Mouse (Mus musculus): ENCODE data around the gene Syt16. TPM values are rescaled to one million over a fixed set of nuclear protein-coding genes. Genes with fewer than 3 reads are reported as not detected.

Syt16 gene
- polyA plus RNA-seq, 1 experiment from 2014 or later = 11.2 TPM

DNA sequence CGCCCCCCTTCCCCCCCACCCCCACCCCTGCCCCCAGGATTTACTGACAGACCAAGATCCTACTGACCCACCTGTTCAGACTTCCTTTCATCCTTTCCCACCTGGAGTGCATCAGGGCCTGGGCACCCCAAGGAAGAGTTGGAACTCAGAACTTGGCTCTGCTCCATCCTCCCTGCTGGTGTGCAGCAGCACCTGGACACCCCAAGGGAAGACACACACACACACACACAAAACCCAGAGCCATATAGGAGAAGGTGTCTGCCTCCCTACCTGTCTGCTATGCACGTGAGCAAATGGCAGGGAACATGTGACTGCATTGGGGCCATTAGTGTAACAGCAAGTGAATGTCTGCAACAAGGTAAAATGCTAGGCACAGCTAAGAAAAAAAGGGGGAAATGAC is 317.8 kb downstream of the Syt16 start:
- no peak for DNase-seq (ENCODE audit: low spot score)
- no peak overlapping the region for H3K9ac ChIP-seq (ENCODE audit: low read length)
- H3K4me1 ChIP-seq (replicated peaks; ENCODE audit: control insufficient read depth, insufficient read depth) = no peaks in the 10 kb centered on the region
- no peak for TF ChIP-seq CTCF (IDR thresholded peaks at IDR 0.05; ENCODE audit: low read depth)
- TF ChIP-seq EP300 (optimal IDR thresholded peaks at IDR 0.05) = no peak
- no peak overlapping the region for H3K4me3 ChIP-seq (ENCODE audit: low read depth, low read length)
- no peaks in the 10 kb centered on the region for H3K9me3 ChIP-seq (ENCODE audit: control insufficient read depth, low read length)
- no peaks in the 10 kb centered on the region for H3K36me3 ChIP-seq (ENCODE audit: control insufficient read depth, insufficient read depth, low read length)
- ATAC-seq (ENCODE audit: low FRiP score, low TSS enrichment) = no peak
- no peaks in the 10 kb centered on the region for H3K27me3 ChIP-seq (ENCODE audit: control insufficient read depth, insufficient read depth, low read length)
- 52% methylated on average over 2 of the region's 2 CpGs for WGBS
- no peak overlapping the region for H3K4me2 ChIP-seq (replicated peaks; ENCODE audit: low read depth)
- H3K27ac ChIP-seq (replicated peaks) = no peak overlapping the region

DNA sequence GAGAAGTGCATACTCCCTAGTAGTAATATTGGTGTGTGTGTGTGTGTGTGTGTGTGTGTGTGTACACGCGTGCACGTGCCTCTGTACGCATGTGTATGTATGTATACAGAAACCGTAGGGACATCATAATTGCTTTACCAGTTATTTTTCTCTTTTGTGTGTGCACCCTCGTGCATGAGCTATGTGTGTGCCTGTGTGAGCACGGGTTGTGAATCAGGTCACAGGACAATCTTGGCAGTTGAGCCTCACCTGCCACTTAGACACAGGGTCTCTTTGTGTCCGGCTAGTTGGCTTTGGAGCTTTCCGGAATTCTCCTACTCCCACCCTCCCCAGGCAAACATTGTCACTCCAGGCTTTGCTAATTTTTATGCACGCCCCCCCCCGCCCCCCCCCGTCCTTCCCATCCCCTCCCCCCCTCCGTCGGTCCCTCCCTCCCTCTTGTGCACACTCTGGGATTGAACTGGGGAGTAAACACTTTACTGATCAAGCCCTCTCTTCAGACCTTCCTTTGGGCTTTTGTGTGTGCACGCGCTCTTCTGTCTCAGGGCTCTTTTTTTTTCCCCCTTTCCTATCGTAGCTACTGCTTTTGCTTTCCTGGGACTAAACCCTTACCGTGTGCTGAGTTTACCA is 319.0 kb downstream of the Syt16 start, which contains the start of gene Gm11042:
Gm11042 (minus strand) TSS at position 51 of the 630 bp plus-strand sequence.
- 33% methylated on average over 14 of the region's 18 CpGs for WGBS
- peak; percentile 58 for ATAC-seq (ENCODE audit: low FRiP score, low TSS enrichment)

DNA sequence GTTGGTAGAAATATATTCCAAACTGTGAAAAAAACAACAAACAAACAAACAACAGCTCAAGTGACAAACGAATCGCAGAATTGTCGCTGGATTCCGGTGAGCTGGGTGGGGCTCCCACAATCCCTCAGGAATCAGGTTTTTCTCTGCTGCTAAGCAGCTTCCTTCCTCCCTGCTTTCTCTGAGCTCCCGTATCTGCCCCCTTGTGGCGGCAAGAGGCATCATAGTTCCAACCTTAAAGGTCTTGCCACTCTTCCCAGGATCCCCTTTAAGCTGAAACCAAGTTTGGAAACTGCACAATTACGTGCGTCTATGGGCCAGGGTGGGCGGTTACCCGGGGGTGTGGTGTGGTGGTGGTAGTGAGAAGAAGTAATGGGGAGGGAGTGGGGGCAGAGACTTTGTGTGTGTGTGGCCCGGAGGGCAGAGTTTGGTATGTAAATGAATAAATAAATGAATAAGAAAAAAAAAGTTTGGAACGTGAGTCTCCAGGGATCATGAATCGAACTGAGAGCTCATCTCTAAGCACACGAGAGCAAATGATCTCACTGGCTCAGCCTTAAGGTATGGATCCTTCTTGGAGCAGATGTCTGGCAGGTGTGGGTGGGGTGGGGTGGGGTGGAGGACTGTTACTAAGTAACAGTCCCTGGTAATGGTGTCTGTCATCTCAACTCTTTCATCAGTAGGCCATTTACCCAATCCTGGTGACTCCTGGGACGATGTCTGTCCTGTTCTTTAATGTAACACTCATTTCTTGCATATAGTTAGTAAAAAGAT is 319.7 kb downstream of the Syt16 start:
- peak overlapping the region; percentile 59 for H3K9ac ChIP-seq (ENCODE audit: low read length)
- H3K9me3 ChIP-seq (ENCODE audit: control insufficient read depth, low read length) = no peaks in the 10 kb centered on the region
- ATAC-seq (ENCODE audit: low FRiP score, low TSS enrichment) = peak; percentile 86
- no peaks in the 10 kb centered on the region for H3K27me3 ChIP-seq (ENCODE audit: control insufficient read depth, insufficient read depth, low read length)
- no peaks in the 10 kb centered on the region for H3K36me3 ChIP-seq (ENCODE audit: control insufficient read depth, insufficient read depth, low read length)
- 10% methylated on average over 15 of the region's 15 CpGs for WGBS
- TF ChIP-seq EP300 (optimal IDR thresholded peaks at IDR 0.05) (no peak), CTCF (IDR thresholded peaks at IDR 0.05; ENCODE audit: low read depth) (peak; percentile 96)
- peak; percentile 85 for DNase-seq (ENCODE audit: low spot score)
- H3K27ac ChIP-seq (replicated peaks) = 0 out of 2 replicates have a peak overlapping the region, but pooled peaks have one; percentile 30
- peak overlapping the region; percentile 59 for H3K4me2 ChIP-seq (replicated peaks; ENCODE audit: low read depth)
- H3K4me3 ChIP-seq (ENCODE audit: low read depth, low read length) = peak overlapping the region; percentile 49
- no peaks in the 10 kb centered on the region for H3K4me1 ChIP-seq (replicated peaks; ENCODE audit: control insufficient read depth, insufficient read depth)

More for the DNA sequence above, 319.0 kb downstream of the Syt16 start, which contains the start of gene Gm11042:
- no peak for TF ChIP-seq CTCF (IDR thresholded peaks at IDR 0.05; ENCODE audit: low read depth)
- H3K4me3 ChIP-seq (ENCODE audit: low read depth, low read length) = peak within 1 kb of the TSS; percentile 49
- peak; percentile 33 for DNase-seq (ENCODE audit: low spot score)
- H3K27ac ChIP-seq (replicated peaks) = 0 out of 2 replicates have a peak within 1 kb of the TSS, but pooled peaks have one; percentile 30
- H3K4me1 ChIP-seq (replicated peaks; ENCODE audit: control insufficient read depth, insufficient read depth) = no peaks in the 10 kb centered on the region
- H3K27me3 ChIP-seq (ENCODE audit: control insufficient read depth, insufficient read depth, low read length) = no peaks in the 10 kb centered on the region
- peak within 1 kb of the TSS; percentile 59 for H3K9ac ChIP-seq (ENCODE audit: low read length)
- peak within 1 kb of the TSS; percentile 59 for H3K4me2 ChIP-seq (replicated peaks; ENCODE audit: low read depth)
- H3K9me3 ChIP-seq (ENCODE audit: control insufficient read depth, low read length) = no peaks in the 10 kb centered on the region
- no peaks in the 10 kb centered on the region for H3K36me3 ChIP-seq (ENCODE audit: control insufficient read depth, insufficient read depth, low read length)

GRCm38 (mm10) chr12:74320318-74320717 is 322.9 kb downstream of the Syt16 start:
- Histone ChIP-seq H3K4me3 (ENCODE audit: low read depth, low read length) (no peak overlapping the region), H3K9me3 (ENCODE audit: control insufficient read depth, low read length) (no peaks in the 10 kb centered on the region), H3K4me1 (replicated peaks; ENCODE audit: control insufficient read depth, insufficient read depth) (no peaks in the 10 kb centered on the region), H3K4me2 (replicated peaks; ENCODE audit: low read depth) (no peak overlapping the region), H3K36me3 (ENCODE audit: control insufficient read depth, insufficient read depth, low read length) (no peaks in the 10 kb centered on the region), H3K27ac (replicated peaks) (no peak overlapping the region), H3K9ac (ENCODE audit: low read length) (no peak overlapping the region), H3K27me3 (ENCODE audit: control insufficient read depth, insufficient read depth, low read length) (no peaks in the 10 kb centered on the region)
- TF ChIP-seq CTCF (IDR thresholded peaks at IDR 0.05; ENCODE audit: low read depth) (peak; percentile 94), EP300 (optimal IDR thresholded peaks at IDR 0.05) (no peak)
- ATAC-seq (ENCODE audit: low FRiP score, low TSS enrichment) (no peak), DNase-seq (ENCODE audit: low spot score) (peak; percentile 66)
- WGBS = 9% methylated on average over 10 of the region's 10 CpGs

DNA sequence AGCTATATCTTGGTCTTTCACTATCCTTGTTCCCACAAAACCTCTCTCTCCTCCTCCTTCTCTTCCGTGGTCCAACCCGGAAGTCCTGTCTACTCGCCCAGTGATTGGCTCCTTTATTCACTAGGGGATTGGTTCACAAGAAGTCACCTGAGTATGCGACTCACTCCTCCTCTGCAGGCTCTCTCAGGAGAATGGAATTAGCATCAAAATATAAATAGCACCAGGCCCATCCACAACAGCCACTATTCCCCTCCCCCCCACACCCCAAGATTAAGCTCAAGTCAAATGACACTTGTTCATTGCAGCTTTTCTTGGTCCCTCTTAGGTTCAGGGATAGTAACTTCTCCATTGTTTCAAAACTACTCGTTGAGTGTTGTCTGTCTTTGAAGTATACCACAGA is 324.5 kb downstream of the Syt16 start:
- Histone ChIP-seq H3K9ac (ENCODE audit: low read length) (no peak overlapping the region), H3K36me3 (ENCODE audit: control insufficient read depth, insufficient read depth, low read length) (no peaks in the 10 kb centered on the region), H3K9me3 (ENCODE audit: control insufficient read depth, low read length) (no peaks in the 10 kb centered on the region), H3K4me1 (replicated peaks; ENCODE audit: control insufficient read depth, insufficient read depth) (no peaks in the 10 kb centered on the region), H3K27me3 (ENCODE audit: control insufficient read depth, insufficient read depth, low read length) (no peaks in the 10 kb centered on the region), H3K4me2 (replicated peaks; ENCODE audit: low read depth) (no peak overlapping the region), H3K27ac (replicated peaks) (no peak overlapping the region), H3K4me3 (ENCODE audit: low read depth, low read length) (no peak overlapping the region)
- no peak for ATAC-seq (ENCODE audit: low FRiP score, low TSS enrichment)
- 87% methylated on average over 5 of the region's 5 CpGs for WGBS
- no peak for DNase-seq (ENCODE audit: low spot score)
- TF ChIP-seq EP300 (optimal IDR thresholded peaks at IDR 0.05) (no peak), CTCF (IDR thresholded peaks at IDR 0.05; ENCODE audit: low read depth) (no peak)

Other genes starting within 250 kb of the Syt16 start
- 30.0 and 30.4 TPM in 2 replicates for gene Hif1a, start 96.3 kb upstream of the Syt16 start, polyA plus RNA-seq (2015; fragmentation: Nextera tagmentation; extraction: Ambion mirVana)
- gene Gm49321, start 60.0 kb upstream of the Syt16 start, polyA plus RNA-seq (2015; fragmentation: Nextera tagmentation; extraction: Ambion mirVana) = 5.7 and 7.0 TPM in 2 replicates
- 8.9 and 9.4 TPM in 2 replicates for gene Snapc1, start 33.2 kb upstream of the Syt16 start, polyA plus RNA-seq (2015; fragmentation: Nextera tagmentation; extraction: Ambion mirVana)